Mouse (Mus musculus) midbrain, embryonic 13.5 days (tissue): Measurements from ENCODE around the gene Gna14. TPM values are rescaled to one million over a fixed set of nuclear protein-coding genes. Genes with fewer than 3 reads are reported as not detected.

Source experiments
- ATAC-seq: fragments of 200-750 bp; cut with Nextera tagmentation; 2 replicates; pipeline ENCODE4 v1.8.0; 2017; ENCODE audit warnings: mild to moderate bottlenecking, moderate TSS enrichment, moderate library complexity
- H3K27ac ChIP-seq: fragments of 300-500 bp; sonication (generic); 2 replicates; pipeline ENCODE4 v1.5.1; 2015; ENCODE audit warnings: inconsistent platforms, mild to moderate bottlenecking, moderate library complexity
- H3K27me3 ChIP-seq: fragments of 300-500 bp; sonication (generic); 2 replicates; pipeline ENCODE4 v1.6.1; 2015; ENCODE audit warnings: mild to moderate bottlenecking, inconsistent platforms
- H3K36me3 ChIP-seq: fragments of 300-500 bp; sonication (generic); 2 replicates; pipeline ENCODE4 v1.6.1; 2015; ENCODE audit warnings: mild to moderate bottlenecking, inconsistent platforms
- H3K4me1 ChIP-seq: fragments of 300-500 bp; sonication (generic); replicated peaks from 2 replicates; pipeline ENCODE4 v1.6.1; 2015; ENCODE audit warnings: inconsistent platforms
- H3K4me2 ChIP-seq: fragments of 300-500 bp; sonication (generic); replicated peaks from 2 replicates; pipeline ENCODE4 v1.6.1; 2015; ENCODE audit warnings: moderate library complexity, mild to moderate bottlenecking, inconsistent platforms
- H3K4me3 ChIP-seq: fragments of 300-500 bp; sonication (generic); replicated peaks from 2 replicates; pipeline ENCODE4 v1.5.1; 2015; ENCODE audit warnings: mild to moderate bottlenecking, inconsistent platforms
- H3K9ac ChIP-seq: fragments of 300-500 bp; sonication (generic); replicated peaks from 2 replicates; pipeline ENCODE4 v1.6.1; 2015; ENCODE audit warnings: mild to moderate bottlenecking, inconsistent platforms
- H3K9me3 ChIP-seq: fragments of 300-500 bp; sonication (generic); 2 replicates; pipeline ENCODE4 v1.6.1; 2016; ENCODE audit warnings: mild to moderate bottlenecking, inconsistent platforms
- WGBS: fragments of 180-500 bp; shearing (Covaris S2); methylation state at CpG from one replicate; pipeline ENCODE4 v1.1.7; 2015; 5-methylcytosine and 5-hydroxymethylcytosine counted together
- polyA plus RNA-seq: library from polyadenylated mRNA; unstranded; fragments of >200 nt; fragmentation: Nextera tagmentation; extraction: Ambion mirVana; gene quantifications from 2 replicates; pipeline ENCODE4 v1.2.1, GENCODE M21; 2015

The Gna14 gene
- polyA plus RNA-seq, 1 experiment from 2014 or later, result 0.51 TPM

DNA sequence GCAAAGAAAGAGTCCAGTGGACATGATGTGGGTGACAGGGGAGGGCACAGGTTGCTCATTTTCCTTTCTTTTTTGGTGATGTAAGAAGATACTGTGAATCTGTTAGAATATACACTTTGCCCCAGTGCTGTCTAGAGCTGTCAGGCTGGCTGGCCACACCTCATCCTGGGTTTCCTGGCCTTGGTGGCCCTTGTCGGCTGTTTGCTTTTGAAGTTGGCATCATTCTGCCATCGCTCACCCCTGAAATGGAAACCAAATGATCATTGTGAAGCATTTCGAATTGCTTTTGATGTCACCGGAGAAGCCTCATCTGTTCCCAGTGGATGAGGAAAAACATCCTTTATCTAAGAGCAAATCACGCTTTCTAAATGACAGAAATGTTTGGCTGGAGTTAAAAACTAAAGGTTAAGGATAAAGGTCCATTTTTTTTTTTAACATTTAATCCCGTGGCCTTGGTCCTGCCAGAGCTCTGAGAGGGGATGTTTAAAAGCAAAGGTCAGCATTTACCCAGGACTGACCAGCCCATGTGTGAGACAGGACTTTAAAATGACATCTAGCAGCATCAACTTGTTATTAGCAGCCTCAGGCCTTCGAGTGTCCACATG is 144.2 kb downstream of the Gna14 start:
- WGBS, result 82% methylated on average over 7 of the region's 7 CpGs
- ATAC-seq, result no peak

DNA sequence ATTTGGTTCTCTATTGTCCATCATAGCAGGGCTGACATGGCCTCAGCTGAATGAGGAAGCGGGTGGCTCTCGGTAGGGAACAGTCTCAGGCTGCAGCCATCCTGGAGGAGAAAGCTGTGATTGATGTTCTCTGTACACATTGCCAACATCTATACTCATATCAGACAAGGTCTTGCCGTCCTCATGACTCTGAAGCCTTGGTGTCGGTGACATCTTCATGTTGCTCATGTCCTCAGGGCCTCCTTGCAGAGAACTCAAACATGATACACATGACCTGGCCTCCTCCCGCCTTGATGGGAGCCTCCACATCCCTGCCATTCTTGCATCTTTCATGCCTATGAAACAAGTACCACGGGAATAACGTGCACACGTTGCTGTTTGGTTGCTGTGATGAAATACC is 144.9 kb downstream of the Gna14 start:
- Histone ChIP-seq H3K9me3 (no peaks in the 10 kb centered on the region), H3K4me3 (no peak overlapping the region), H3K9ac (no peak overlapping the region), H3K27me3 (no peaks in the 10 kb centered on the region), H3K27ac (no peak overlapping the region), H3K4me2 (no peak overlapping the region), H3K36me3 (no peaks in the 10 kb centered on the region), H3K4me1 (no peaks in the 10 kb centered on the region)
- WGBS, result 88% methylated on average over 8 of the region's 8 CpGs
- no peak for ATAC-seq

More for the DNA sequence above, 144.2 kb downstream of the Gna14 start:
- no peak overlapping the region for H3K4me2 ChIP-seq
- no peak overlapping the region for H3K4me3 ChIP-seq
- no peaks in the 10 kb centered on the region for H3K36me3 ChIP-seq
- H3K4me1 ChIP-seq, result no peaks in the 10 kb centered on the region
- no peaks in the 10 kb centered on the region for H3K27me3 ChIP-seq
- no peaks in the 10 kb centered on the region for H3K9me3 ChIP-seq
- no peak overlapping the region for H3K27ac ChIP-seq
- no peak overlapping the region for H3K9ac ChIP-seq

DNA sequence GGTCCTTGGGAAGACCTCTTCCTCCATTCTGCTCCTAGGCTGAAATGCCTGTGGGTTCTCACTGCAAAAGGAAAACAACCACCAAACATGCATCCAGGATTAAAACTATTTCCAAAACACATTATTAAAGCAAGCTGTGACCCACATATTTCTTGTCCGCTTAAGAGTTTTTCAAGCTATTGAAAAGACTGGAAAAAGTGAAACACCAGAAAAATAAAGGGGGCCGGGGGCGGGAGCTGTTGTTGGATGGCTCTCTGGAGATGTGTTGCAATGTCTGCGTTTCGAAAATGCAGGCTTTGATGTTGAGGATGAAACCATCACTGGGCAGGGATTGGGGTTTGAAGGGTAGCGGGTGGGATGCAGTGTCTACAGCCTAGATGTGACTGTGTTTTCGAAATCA is 149.0 kb downstream of the Gna14 start:
- no peaks in the 10 kb centered on the region for H3K9me3 ChIP-seq
- H3K9ac ChIP-seq, result no peak overlapping the region
- no peak overlapping the region for H3K4me2 ChIP-seq
- no peak overlapping the region for H3K4me3 ChIP-seq
- H3K27ac ChIP-seq, result no peak overlapping the region
- ATAC-seq, result no peak
- H3K27me3 ChIP-seq, result no peaks in the 10 kb centered on the region
- H3K36me3 ChIP-seq, result no peaks in the 10 kb centered on the region
- WGBS, result 92% methylated on average over 7 of the region's 7 CpGs
- no peaks in the 10 kb centered on the region for H3K4me1 ChIP-seq

- WGBS, result 7% methylated on average over 3 of the region's 3 CpGs
- H3K4me2 ChIP-seq, result no peak overlapping the region
- ATAC-seq, result no peak
- H3K27ac ChIP-seq, result no peak overlapping the region
- H3K9ac ChIP-seq, result no peak overlapping the region
- H3K36me3 ChIP-seq, result no peaks in the 10 kb centered on the region
- H3K9me3 ChIP-seq, result no peaks in the 10 kb centered on the region
- H3K4me1 ChIP-seq, result no peaks in the 10 kb centered on the region
- H3K27me3 ChIP-seq, result no peaks in the 10 kb centered on the region
- no peak overlapping the region for H3K4me3 ChIP-seq
Measured at GRCm38 (mm10) chr19:16585379-16585778, 149.8 kb downstream of the Gna14 start.

DNA sequence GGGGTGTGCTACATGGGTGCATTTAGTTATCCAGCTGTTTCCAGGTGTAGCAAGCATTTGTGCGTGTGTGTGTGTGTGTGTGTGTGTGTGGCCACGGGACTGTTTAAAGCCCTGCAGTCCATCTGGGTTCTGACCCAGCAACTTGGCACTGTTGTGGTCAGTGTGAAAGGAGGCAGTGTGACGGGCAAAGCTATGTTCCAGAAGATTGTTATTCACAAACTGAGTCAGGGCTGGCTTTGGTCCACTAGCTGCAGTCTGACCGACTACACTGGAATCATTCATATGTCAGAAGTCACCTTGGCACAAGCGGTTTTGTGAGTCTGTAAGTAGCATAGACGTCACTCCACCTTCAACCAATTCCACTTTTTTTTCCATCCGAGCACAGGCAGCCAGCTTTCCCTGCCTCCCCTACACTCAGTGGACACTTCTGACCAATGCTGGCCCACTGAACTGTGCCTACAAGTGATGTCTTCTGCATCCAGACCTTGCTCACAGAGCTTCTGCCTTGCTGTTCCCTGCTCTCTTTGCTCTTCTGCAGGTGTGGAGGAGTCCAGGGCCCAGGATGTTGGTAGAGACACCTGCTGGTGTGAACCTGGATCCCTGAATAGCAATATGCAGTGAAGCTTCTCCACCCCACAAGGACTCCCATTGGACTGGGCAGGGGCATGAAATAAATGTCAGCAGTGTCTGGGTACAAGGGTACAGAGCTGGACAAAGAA is 157.9 kb downstream of the Gna14 start:
- Histone ChIP-seq H3K27me3 (no peaks in the 10 kb centered on the region), H3K9ac (no peak overlapping the region), H3K4me3 (no peak overlapping the region), H3K9me3 (no peaks in the 10 kb centered on the region), H3K4me1 (no peaks in the 10 kb centered on the region), H3K27ac (no peak overlapping the region), H3K4me2 (no peak overlapping the region), H3K36me3 (no peaks in the 10 kb centered on the region)
- no peak for ATAC-seq
- WGBS, result 90% methylated on average over 7 of the region's 7 CpGs

DNA sequence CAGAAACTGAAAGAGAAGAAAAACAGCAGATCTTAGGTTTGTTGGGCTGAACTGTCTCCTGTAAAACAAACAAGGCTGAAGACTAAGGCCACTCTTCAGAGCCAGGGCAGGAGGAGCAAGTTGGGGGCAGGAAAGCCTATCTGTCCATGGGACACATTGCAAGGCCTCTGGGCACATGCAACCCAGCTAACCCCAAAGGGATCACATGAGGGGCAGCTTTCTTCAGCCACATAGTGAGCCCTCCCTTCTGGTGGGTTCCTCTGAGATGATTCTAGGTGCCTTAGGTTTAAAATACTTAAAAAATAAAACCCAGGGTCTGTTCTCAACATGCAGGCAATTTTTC is 158.4 kb downstream of the Gna14 start:
- Histone ChIP-seq H3K4me1 (peaks cover 3% of the 10 kb centered on the region), H3K9ac (no peak overlapping the region), H3K4me2 (no peak overlapping the region), H3K4me3 (no peak overlapping the region), H3K9me3 (no peaks in the 10 kb centered on the region), H3K36me3 (no peaks in the 10 kb centered on the region), H3K27ac (no peak overlapping the region), H3K27me3 (no peaks in the 10 kb centered on the region)
- no peak for ATAC-seq

- no peaks in the 10 kb centered on the region for H3K36me3 ChIP-seq
- no peak for ATAC-seq
- H3K4me2 ChIP-seq, result no peak overlapping the region
- H3K27ac ChIP-seq, result no peak overlapping the region
- no peak overlapping the region for H3K9ac ChIP-seq
- no peaks in the 10 kb centered on the region for H3K27me3 ChIP-seq
- 81% methylated on average over 6 of the region's 6 CpGs for WGBS
- no peaks in the 10 kb centered on the region for H3K9me3 ChIP-seq
- no peak overlapping the region for H3K4me3 ChIP-seq
- H3K4me1 ChIP-seq, result peaks cover 5% of the 10 kb centered on the region
Measured at GRCm38 (mm10) chr19:16597216-16597615, 161.7 kb downstream of the Gna14 start.

- WGBS, result 55% methylated on average over 11 of the region's 11 CpGs
- peak; percentile 86 for ATAC-seq
- H3K9ac ChIP-seq, result no peak overlapping the region
- H3K27me3 ChIP-seq, result no peaks in the 10 kb centered on the region
- H3K27ac ChIP-seq, result no peak overlapping the region
- H3K36me3 ChIP-seq, result no peaks in the 10 kb centered on the region
- H3K4me1 ChIP-seq, result peaks cover 5% of the 10 kb centered on the region
- no peak overlapping the region for H3K4me3 ChIP-seq
- H3K4me2 ChIP-seq, result 0 out of 2 replicates have a peak overlapping the region, but pooled peaks have one; percentile 20
- no peaks in the 10 kb centered on the region for H3K9me3 ChIP-seq
Measured at GRCm38 (mm10) chr19:16598653-16599297, 163.2 kb downstream of the Gna14 start.

DNA sequence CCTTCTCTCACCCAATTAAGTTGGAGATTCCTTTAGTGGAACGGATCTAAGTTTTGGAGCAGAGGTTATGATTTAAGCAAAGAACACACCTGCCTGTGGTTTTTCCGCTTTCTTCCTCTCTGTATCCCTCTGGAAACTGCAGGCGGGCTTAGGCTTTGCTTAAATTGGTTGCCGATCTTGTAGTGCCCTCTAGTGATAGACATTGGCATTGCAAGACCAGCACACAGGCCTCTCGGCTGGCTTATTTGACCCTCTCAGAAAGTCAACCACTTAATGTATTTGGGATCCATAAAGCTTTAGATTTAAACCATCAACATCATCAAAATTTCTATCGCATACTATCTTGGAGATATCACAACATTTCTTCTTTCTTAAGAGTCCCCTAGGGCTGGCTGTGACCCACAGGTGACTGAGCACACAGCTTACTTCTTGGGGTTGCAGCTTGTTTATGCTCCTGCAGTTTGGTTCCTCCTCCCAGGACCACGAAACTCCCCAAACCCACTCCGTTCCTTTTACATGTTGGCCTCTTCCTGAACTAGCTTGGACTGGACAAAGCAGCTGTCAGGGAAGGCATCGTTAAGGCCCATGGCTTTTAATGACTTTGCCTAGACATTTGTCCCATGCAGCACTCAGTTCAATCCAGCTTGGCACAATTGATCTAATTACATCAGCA is 163.9 kb downstream of the Gna14 start:
- H3K4me3 ChIP-seq, result no peak overlapping the region
- H3K9ac ChIP-seq, result 0 out of 2 replicates have a peak overlapping the region, but pooled peaks have one; percentile 14
- WGBS, result 17% methylated on average over 9 of the region's 9 CpGs
- no peaks in the 10 kb centered on the region for H3K27me3 ChIP-seq
- 0 out of 2 replicates have a peak overlapping the region, but pooled peaks have one; percentile 20 for H3K4me2 ChIP-seq
- no peak overlapping the region for H3K27ac ChIP-seq
- peak; percentile 75 for ATAC-seq
- H3K4me1 ChIP-seq, result peaks cover 5% of the 10 kb centered on the region
- H3K9me3 ChIP-seq, result no peaks in the 10 kb centered on the region
- no peaks in the 10 kb centered on the region for H3K36me3 ChIP-seq

GRCm38 (mm10) chr19:16602026-16602425 is 166.5 kb downstream of the Gna14 start:
- Histone ChIP-seq H3K9me3 (no peaks in the 10 kb centered on the region), H3K36me3 (no peaks in the 10 kb centered on the region), H3K9ac (no peak overlapping the region), H3K4me2 (no peak overlapping the region), H3K4me3 (no peak overlapping the region), H3K27me3 (no peaks in the 10 kb centered on the region), H3K4me1 (peaks cover 5% of the 10 kb centered on the region), H3K27ac (no peak overlapping the region)
- 85% methylated on average over 8 of the region's 8 CpGs for WGBS
- ATAC-seq, result no peak

- WGBS, result 96% methylated on average over 6 of the region's 6 CpGs
- ATAC-seq, result no peak
Measured at GRCm38 (mm10) chr19:16607634-16608033, 172.1 kb downstream of the Gna14 start.

DNA sequence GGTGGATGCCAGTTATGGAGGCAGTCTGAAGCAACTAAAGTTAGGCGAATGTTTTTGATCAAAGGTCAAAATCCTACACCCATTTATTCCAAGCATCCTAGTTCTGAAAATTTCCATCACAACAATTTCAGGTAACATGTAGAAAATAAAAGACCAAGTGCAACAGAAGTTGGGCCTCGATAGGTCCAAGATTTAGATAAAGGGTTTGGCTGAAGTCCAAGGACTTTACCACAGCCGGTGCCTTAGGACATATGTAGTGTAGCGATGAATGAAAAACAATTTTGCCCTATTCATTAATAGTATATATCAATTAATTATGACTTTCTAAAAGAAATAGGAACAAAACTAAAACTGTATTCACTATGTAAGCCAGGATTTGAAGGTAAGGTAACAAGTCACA is 187.6 kb downstream of the Gna14 start:
- WGBS, result 89% methylated on average over 4 of the region's 4 CpGs
- ATAC-seq, result no peak
- no peak overlapping the region for H3K9ac ChIP-seq
- H3K9me3 ChIP-seq, result no peaks in the 10 kb centered on the region
- H3K36me3 ChIP-seq, result no peaks in the 10 kb centered on the region
- H3K27ac ChIP-seq, result no peak overlapping the region
- H3K4me2 ChIP-seq, result no peak overlapping the region
- no peak overlapping the region for H3K4me3 ChIP-seq
- H3K4me1 ChIP-seq, result peaks cover 4% of the 10 kb centered on the region; the same call in 1 of the 2 replicates
- no peaks in the 10 kb centered on the region for H3K27me3 ChIP-seq

More at GRCm38 (mm10) chr19:16607634-16608033, 172.1 kb downstream of the Gna14 start:
- no peaks in the 10 kb centered on the region for H3K4me1 ChIP-seq
- H3K4me2 ChIP-seq, result no peak overlapping the region
- no peaks in the 10 kb centered on the region for H3K27me3 ChIP-seq
- H3K9me3 ChIP-seq, result no peaks in the 10 kb centered on the region
- no peaks in the 10 kb centered on the region for H3K36me3 ChIP-seq
- H3K9ac ChIP-seq, result no peak overlapping the region
- H3K4me3 ChIP-seq, result no peak overlapping the region
- no peak overlapping the region for H3K27ac ChIP-seq
